Mouse (Mus musculus) MEL (cell line): ENCODE measurements around the gene Ccdc32.

Experiments
- CTCF ChIP-seq, 3 experiments: IDR thresholded peaks in 2 of 3; conservative IDR thresholded peaks in 1 of 3; 2 replicates each; pipeline ENCODE4 v1.5.1; 2011 to 2012; ENCODE audit warnings: low read length in 3 of 3, low read depth in 2 of 3, mild to moderate bottlenecking in 2 of 3, improper control_type of control experiment in 1 of 3, inconsistent platforms in 1 of 3, mixed read lengths in 1 of 3, moderate library complexity in 1 of 3; ENCODE audit not compliant: control insufficient read depth in 1 of 3, insufficient read depth in 1 of 3, poor library complexity in 1 of 3, severe bottlenecking in 1 of 3
- GABPA ChIP-seq: IDR thresholded peaks from 2 replicates; pipeline ENCODE4 v1.6.1; 2012; ENCODE audit warnings: low read depth, mild to moderate bottlenecking, inconsistent platforms, low read length, improper control_type of control experiment, moderate library complexity
- MAX ChIP-seq: IDR thresholded peaks from 2 replicates; pipeline ENCODE4 v1.6.1; 2011; ENCODE audit warnings: low read length, improper control_type of control experiment
- MEF2A ChIP-seq: IDR thresholded peaks from 2 replicates; pipeline ENCODE4 v1.6.1; 2014; ENCODE audit warnings: low read depth, mild to moderate bottlenecking, inconsistent platforms, low read length, improper control_type of control experiment; ENCODE audit not compliant: poor library complexity, insufficient replicate concordance, severe bottlenecking; ENCODE audit errors: extremely low read depth
- POLR2AphosphoS2 ChIP-seq: IDR thresholded peaks from 2 replicates; pipeline ENCODE4 v1.6.1; 2011; ENCODE audit warnings: low read length, improper control_type of control experiment
- TAL1 ChIP-seq: IDR thresholded peaks from 2 replicates; pipeline ENCODE4 v1.6.1; 2012; ENCODE audit warnings: mild to moderate bottlenecking, inconsistent platforms, low read length, moderate library complexity, mixed read lengths
- TCF12 ChIP-seq: IDR thresholded peaks from 2 replicates; pipeline ENCODE4 v1.6.1; 2014; ENCODE audit warnings: low read depth, mild to moderate bottlenecking, inconsistent platforms, low read length, improper control_type of control experiment, moderate library complexity
- USF2 ChIP-seq, 2 experiments: IDR thresholded peaks; 2 replicates each; pipeline ENCODE4 v1.6.1; 2011 to 2012; ENCODE audit warnings: improper control_type of control experiment in 2 of 2, low read length in 2 of 2, borderline replicate concordance in 1 of 2, inconsistent platforms in 1 of 2, low read depth in 1 of 2, mild to moderate bottlenecking in 1 of 2; ENCODE audit not compliant: insufficient read depth in 1 of 2
- ZC3H11A ChIP-seq: IDR thresholded peaks from 2 replicates; pipeline ENCODE4 v1.6.1; 2012; ENCODE audit warnings: low read depth, mild to moderate bottlenecking, inconsistent platforms, low read length, improper control_type of control experiment

DNA sequence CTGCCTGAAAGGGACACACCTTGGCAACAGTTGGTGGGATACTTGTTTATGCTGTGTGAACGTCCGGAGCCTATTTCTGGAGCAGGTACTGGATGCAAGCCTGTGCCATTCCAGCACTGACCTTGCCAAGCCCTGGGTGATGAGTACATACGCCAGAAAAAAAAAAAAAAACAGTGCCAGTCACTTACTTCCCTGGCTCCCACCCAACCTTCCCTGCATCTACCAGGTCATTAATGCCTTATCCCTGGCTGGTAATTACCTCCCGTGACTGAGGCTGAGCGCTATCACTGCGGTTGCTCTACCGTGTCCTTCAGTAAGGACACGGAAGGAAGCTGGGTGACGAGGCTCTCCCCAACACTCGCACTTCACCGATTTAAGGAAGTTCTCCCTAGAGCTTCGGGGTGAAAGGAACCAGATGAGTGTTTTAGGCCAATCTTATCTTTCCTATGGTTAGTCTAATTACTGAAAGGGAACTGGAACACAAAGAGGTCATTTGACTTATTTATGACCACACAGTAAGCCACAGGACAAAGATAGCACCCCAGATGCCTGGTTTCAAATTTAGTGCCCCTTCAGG, 13.5 kb downstream of the Ccdc32 start:
- no peak for TF ChIP-seq ZC3H11A
- TF ChIP-seq TCF12 = peak; percentile 8; the same call in 1 of the 2 replicates
- no peak for TF ChIP-seq GABPA
- no peak for TF ChIP-seq CTCF (IDR thresholded peaks at IDR 0.05 in 2 of 3, conservative IDR thresholded peaks at IDR 0.05 in 1 of 3; ENCODE audit: control insufficient read depth in 1 of 3, insufficient read depth in 1 of 3, low read depth in 2 of 3, low read length in 3 of 3, poor library complexity in 1 of 3, severe bottlenecking in 1 of 3)
- no peak for TF ChIP-seq MAX
- TF ChIP-seq USF2 (IDR thresholded peaks at IDR 0.05; ENCODE audit: borderline replicate concordance in 1 of 2, insufficient read depth in 1 of 2, low read depth in 1 of 2, low read length in 2 of 2) = no peak
- TF ChIP-seq TAL1 = peak; percentile 19; the same call in 1 of the 2 replicates
- TF ChIP-seq MEF2A = no peak
- TF ChIP-seq POLR2AphosphoS2 = no peak
